Mouse (Mus musculus) heart, adult 2 months (tissue): Measurements from ENCODE around the gene Aqp9.

Experiments
- CTCF ChIP-seq: fragments of 200-600 bp; IDR thresholded peaks from 2 replicates; pipeline ENCODE4 v1.8.1; 2022; ENCODE audit warnings: antibody characterized with exemption, mild to moderate bottlenecking, moderate library complexity
- POLR2A ChIP-seq: fragments of 200-500 bp; IDR thresholded peaks from 2 replicates; pipeline ENCODE4 v1.6.1; 2011; ENCODE audit warnings: mild to moderate bottlenecking, low read depth, low read length, control low read depth; ENCODE audit not compliant: insufficient read depth

GRCm38 (mm10) chr9:71062301-71062700, 106.2 kb downstream of the Aqp9 start:
- TF ChIP-seq CTCF: no peak
- TF ChIP-seq POLR2A: no peak
